Comparison of ENCODE assay signal across 15 mouse cellular contexts in the genomic region with DNA sequence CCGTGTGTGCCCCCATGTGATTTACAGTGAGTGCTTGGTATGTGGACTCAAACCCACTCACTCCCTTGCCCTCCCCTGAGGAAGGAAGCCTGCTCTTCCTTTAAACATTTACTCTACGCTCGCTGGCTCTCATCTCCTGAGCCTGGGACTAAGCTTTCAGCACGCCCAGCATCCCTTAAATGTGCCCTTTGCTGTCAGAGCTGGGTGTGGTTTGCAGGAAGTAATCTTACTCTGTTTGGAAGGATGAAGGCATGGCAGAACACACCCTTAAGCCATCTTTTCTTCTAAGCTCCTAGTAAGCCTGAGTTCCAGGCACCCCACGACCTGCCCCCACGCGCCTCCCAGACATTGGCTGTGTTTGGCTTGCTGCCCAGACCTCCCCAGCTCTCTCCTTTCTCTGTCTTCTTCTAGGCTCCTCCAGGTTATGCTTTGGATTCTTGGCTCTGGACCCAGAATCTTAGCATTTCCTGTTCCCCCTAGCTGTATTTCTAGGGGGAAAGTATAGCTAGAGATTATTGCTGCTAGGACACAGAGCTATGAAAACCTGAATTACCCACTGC. TPM values are rescaled to one million over a fixed set of nuclear protein-coding genes. Genes with fewer than 3 reads are reported as not detected.
A peak's percentile ranks its signal among the peaks of the same experiment; 100 is the strongest.
DNase-seq lines count a peak whose midpoint lies in the region; ATAC-seq lines count a peak whose summit lies in the region.
"Had no signal": no experiment of that assay in that cellular context is flagged by ENCODE, and none has a peak within 500 bp of the region (broad histone marks: within the 10 kb centered on the region; RNA-seq: fewer than 3 reads in every experiment).

No protein-coding gene starts in this region.

- H3K36me3 ChIP-seq in stomach, embryonic 14.5 days (ENCODE audit: control insufficient read depth, insufficient read depth, low read length) = no peaks in the 10 kb centered on the region
- H3K36me3 ChIP-seq in heart, embryonic 12.5 days = no peaks in the 10 kb centered on the region
- H3K36me3 ChIP-seq in midbrain, embryonic 11.5 days (ENCODE audit: control insufficient read depth, insufficient read depth, low read length) = no peaks in the 10 kb centered on the region
- H3K36me3 ChIP-seq: limb, embryonic 15.5 days; midbrain, embryonic 10.5 days had no signal

- no peak overlapping the region for H3K4me3 ChIP-seq in stomach, embryonic 14.5 days (ENCODE audit: low read depth, low read length)
- no peak overlapping the region for H3K4me3 ChIP-seq in heart, embryonic 12.5 days
- H3K4me3 ChIP-seq in midbrain, embryonic 11.5 days (ENCODE audit: low read depth, low read length) = no peak overlapping the region
- H3K4me3 ChIP-seq: limb, embryonic 15.5 days; midbrain, embryonic 10.5 days had no signal

- H3K4me2 ChIP-seq in stomach, embryonic 14.5 days (replicated peaks; ENCODE audit: low read depth, low read length) = no peak overlapping the region
- no peak overlapping the region for H3K4me2 ChIP-seq in heart, embryonic 12.5 days
- H3K4me2 ChIP-seq in midbrain, embryonic 11.5 days = no peak overlapping the region
- H3K4me2 ChIP-seq: hindbrain, embryonic 14.5 days; limb, embryonic 15.5 days had no signal

- H3K27me3 ChIP-seq in stomach, embryonic 14.5 days (ENCODE audit: control insufficient read depth, insufficient read depth, low read length) = peaks cover 18% of the 10 kb centered on the region; the same call in 1 of the 2 replicates
- H3K27me3 ChIP-seq in heart, embryonic 12.5 days (replicated peaks) = peaks cover 58% of the 10 kb centered on the region
- H3K27me3 ChIP-seq in midbrain, embryonic 11.5 days (ENCODE audit: control insufficient read depth, insufficient read depth, low read length) = peaks cover 24% of the 10 kb centered on the region

- peaks cover 16% of the 10 kb centered on the region for H3K4me1 ChIP-seq in stomach, embryonic 14.5 days (ENCODE audit: control insufficient read depth, insufficient read depth, low read length)
- H3K4me1 ChIP-seq in heart, embryonic 12.5 days (replicated peaks) = peaks cover 17% of the 10 kb centered on the region
- H3K4me1 ChIP-seq in midbrain, embryonic 11.5 days (ENCODE audit: control insufficient read depth, insufficient read depth, low read length) = no peaks in the 10 kb centered on the region

- H3K27ac ChIP-seq in stomach, embryonic 14.5 days (ENCODE audit: low read length) = no peak overlapping the region
- H3K27ac ChIP-seq in heart, embryonic 12.5 days (ENCODE audit: poor library complexity, severe bottlenecking) = no peak overlapping the region
- H3K27ac ChIP-seq in midbrain, embryonic 11.5 days (ENCODE audit: low read depth, low read length) = no peak overlapping the region
- H3K27ac ChIP-seq: hindbrain, embryonic 14.5 days; limb, embryonic 15.5 days; midbrain, embryonic 10.5 days had no signal

- peak; percentile 46; the same call in 1 of the 2 replicates for ATAC-seq in stomach, embryonic 14.5 days (ENCODE audit: insufficient number of reproducible peaks, insufficient read depth, low FRiP score, low read depth)
- no peak for ATAC-seq in heart, embryonic 12.5 days (ENCODE audit: insufficient number of reproducible peaks, low FRiP score)
- ATAC-seq in midbrain, embryonic 11.5 days (ENCODE audit: low FRiP score) = no peak
- ATAC-seq: CD4-positive, CD25-positive, alpha-beta regulatory T cell, adult 4 months had no signal

- no peaks in the 10 kb centered on the region for H3K9me3 ChIP-seq in stomach, embryonic 14.5 days (ENCODE audit: control insufficient read depth, low read depth, low read length)
- no peaks in the 10 kb centered on the region for H3K9me3 ChIP-seq in heart, embryonic 12.5 days (replicated peaks)
- H3K9me3 ChIP-seq in midbrain, embryonic 11.5 days (ENCODE audit: control insufficient read depth, low read length) = no peaks in the 10 kb centered on the region
- H3K9me3 ChIP-seq: limb, embryonic 15.5 days; midbrain, embryonic 10.5 days had no signal

- WGBS in stomach, embryonic 14.5 days = 21% methylated on average over 7 of the region's 7 CpGs
- 32% methylated on average over 7 of the region's 7 CpGs for WGBS in heart, embryonic 12.5 days
- WGBS in midbrain, embryonic 11.5 days = 45% methylated on average over 7 of the region's 7 CpGs

- no peak overlapping the region for H3K9ac ChIP-seq in stomach, embryonic 14.5 days (replicated peaks; ENCODE audit: low read depth, low read length)
- H3K9ac ChIP-seq in heart, embryonic 12.5 days = no peak overlapping the region
- no peak overlapping the region for H3K9ac ChIP-seq in midbrain, embryonic 11.5 days (ENCODE audit: low read length)
- H3K9ac ChIP-seq: hindbrain, embryonic 14.5 days; limb, embryonic 15.5 days had no signal

- peak; percentile 44 for DNase-seq in kidney, postnatal 14 days
- DNase-seq in kidney, adult 11 months = no peak
- peak; percentile 26 to 46 for DNase-seq in lung, postnatal 4 days
- DNase-seq in lung, postnatal 25 days (ENCODE audit: low spot score) = no peak
- DNase-seq in R1 (ENCODE audit: low read depth, low spot score) = peak; percentile 93
- no peak for DNase-seq in midbrain, embryonic 11.5 days (ENCODE audit: low spot score, missing footprints)
- DNase-seq: cerebellum, adult 18-20 months; heart, adult 11 months had no signal

RNA-seq across cellular contexts. Expression of gene Tmem170, which starts 11.6 kb away (rescaled TPM):
- 9.7 and 11.8 TPM in 2 replicates for polyA plus RNA-seq in stomach, embryonic 14.5 days (2014; fragmentation: Nextera tagmentation; extraction: Ambion mirVana)
- 4.4 and 4.8 TPM in 2 replicates for polyA plus RNA-seq in heart, embryonic 12.5 days (2016; fragmentation: Nextera tagmentation; extraction: Ambion mirVana)
- polyA plus RNA-seq in midbrain, embryonic 11.5 days (2014; fragmentation: Nextera tagmentation; extraction: Ambion mirVana) = 6.8 and 7.2 TPM in 2 replicates

RNA-seq across cellular contexts. Expression of gene Chst5, which starts 22.1 kb away (rescaled TPM):
- 3.0 and 3.9 TPM in 2 replicates for polyA plus RNA-seq in stomach, embryonic 14.5 days (2014; fragmentation: Nextera tagmentation; extraction: Ambion mirVana)
- polyA plus RNA-seq in heart, embryonic 12.5 days (2016; fragmentation: Nextera tagmentation; extraction: Ambion mirVana) = 0.12 and 0.45 TPM in 2 replicates
- 2.4 TPM in 2 replicates for polyA plus RNA-seq in midbrain, embryonic 11.5 days (2014; fragmentation: Nextera tagmentation; extraction: Ambion mirVana)
- polyA plus RNA-seq: CD4-positive, CD25-positive, alpha-beta regulatory T cell, adult 4 months; heart, postnatal 0 days had no signal

RNA-seq across cellular contexts. Expression of gene Cfdp1, which starts 34.1 kb away (rescaled TPM):
- 206 and 215 TPM in 2 replicates for polyA plus RNA-seq in stomach, embryonic 14.5 days (2014; fragmentation: Nextera tagmentation; extraction: Ambion mirVana)
- polyA plus RNA-seq in heart, embryonic 12.5 days (2016; fragmentation: Nextera tagmentation; extraction: Ambion mirVana) = 144 and 149 TPM in 2 replicates
- 209 and 223 TPM in 2 replicates for polyA plus RNA-seq in midbrain, embryonic 11.5 days (2014; fragmentation: Nextera tagmentation; extraction: Ambion mirVana)

RNA-seq across cellular contexts. Expression of gene Tmem231, which starts 45.5 kb away (rescaled TPM):
- 14.8 and 16.6 TPM in 2 replicates for polyA plus RNA-seq in stomach, embryonic 14.5 days (2014; fragmentation: Nextera tagmentation; extraction: Ambion mirVana)
- polyA plus RNA-seq in heart, embryonic 12.5 days (2016; fragmentation: Nextera tagmentation; extraction: Ambion mirVana) = 5.4 and 7.1 TPM in 2 replicates
- polyA plus RNA-seq in midbrain, embryonic 11.5 days (2014; fragmentation: Nextera tagmentation; extraction: Ambion mirVana) = 20.1 and 21.9 TPM in 2 replicates

RNA-seq across cellular contexts. Expression of gene Gabarapl2, which starts 52.3 kb away (rescaled TPM):
- polyA plus RNA-seq in stomach, embryonic 14.5 days (2014; fragmentation: Nextera tagmentation; extraction: Ambion mirVana) = 187 and 189 TPM in 2 replicates
- polyA plus RNA-seq in heart, embryonic 12.5 days (2016; fragmentation: Nextera tagmentation; extraction: Ambion mirVana) = 176 and 184 TPM in 2 replicates
- 331 and 348 TPM in 2 replicates for polyA plus RNA-seq in midbrain, embryonic 11.5 days (2014; fragmentation: Nextera tagmentation; extraction: Ambion mirVana)

Comparison
In these comparisons a context has a peak if more than half of its experiments do, and no peak if none do; other contexts are left out.
1. DNase-seq: peak in kidney, postnatal 14 days (single experiment), lung, postnatal 4 days (2 of 2) and R1 (single experiment); none in kidney, adult 11 months (single experiment), lung, postnatal 25 days (single experiment) and midbrain, embryonic 11.5 days (single experiment).